Mouse (Mus musculus): ENCODE data around the gene Dnah10. TPM values are rescaled to one million over a fixed set of nuclear protein-coding genes. Genes with fewer than 3 reads are reported as not detected.

Gene Dnah10
- total RNA-seq, 1 experiment = 2.3 TPM

DNA sequence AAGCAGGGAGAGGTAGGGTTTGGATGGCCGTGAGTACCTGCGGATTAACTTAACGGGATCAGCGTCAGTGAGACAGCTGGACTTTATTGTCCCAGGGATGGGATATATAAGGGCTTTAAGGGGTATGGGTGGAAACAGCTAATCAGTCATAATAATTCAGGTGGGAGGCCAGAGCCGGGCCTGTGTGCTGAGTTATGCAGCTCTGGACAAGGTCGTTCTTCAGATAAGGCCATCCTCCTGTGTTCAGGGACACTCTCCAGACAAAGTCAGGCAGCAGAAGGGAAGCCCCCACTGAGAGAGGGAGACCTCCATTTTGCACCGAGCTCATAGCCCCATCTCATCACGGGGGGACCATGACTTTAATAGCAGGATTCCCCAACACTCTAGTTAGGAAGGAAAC, 56.8 kb downstream of the Dnah10 start:
- no peaks in the 10 kb centered on the region for H3K9me3 ChIP-seq (ENCODE audit: control insufficient read depth, insufficient read depth, low read depth, low read length)
- no peak for DNase-seq (ENCODE audit: low read depth, low spot score)
- no peaks in the 10 kb centered on the region for H3K36me3 ChIP-seq (ENCODE audit: control insufficient read depth, insufficient read depth, low read length, poor library complexity, severe bottlenecking)
- no peak overlapping the region for H3K4me3 ChIP-seq (ENCODE audit: insufficient read depth in 1 of 2, low read depth in 1 of 2, low read length in 2 of 2, poor library complexity in 1 of 2, severe bottlenecking in 1 of 2)
- no peaks in the 10 kb centered on the region for H3K4me1 ChIP-seq (ENCODE audit: control insufficient read depth in 2 of 2, insufficient read depth in 2 of 2, low read length in 2 of 2, poor library complexity in 1 of 2)
- TF ChIP-seq CHD2 (IDR thresholded peaks at IDR 0.05; ENCODE audit: low read depth, low read length) = no peak
- H3K27ac ChIP-seq (ENCODE audit: insufficient read depth, low read depth, low read length, poor library complexity, severe bottlenecking) = no peak overlapping the region
- no peak overlapping the region for H3K9ac ChIP-seq (ENCODE audit: insufficient read depth, low read depth, low read length, poor library complexity, severe bottlenecking)
- in situ Hi-C loops (cut with MboI; ENCODE audit: low sequenced_read_pairs in 2 of 2, unreplicated experiment in 2 of 2) = no loop called here

DNA sequence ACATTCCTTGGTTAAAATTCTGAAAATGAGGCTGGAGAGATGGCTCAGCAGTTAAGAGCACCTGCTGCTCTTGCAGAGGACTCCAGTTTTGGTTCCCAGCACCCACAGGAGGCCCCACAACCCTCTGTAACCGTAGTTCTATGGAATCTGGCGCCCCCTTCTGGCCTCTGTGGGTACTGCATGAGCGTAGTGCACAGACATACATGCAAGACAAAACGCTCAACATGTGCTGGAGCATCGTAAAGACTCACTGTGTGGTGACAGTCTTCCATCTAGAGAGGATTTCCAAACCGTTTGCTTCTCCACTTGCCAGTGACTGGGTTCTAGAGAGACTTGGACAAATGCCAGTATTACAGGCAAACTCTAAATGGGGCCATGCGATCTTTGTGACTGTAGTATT, 60.8 kb downstream of the Dnah10 start:
- H3K4me3 ChIP-seq (ENCODE audit: insufficient read depth in 1 of 2, low read depth in 1 of 2, low read length in 2 of 2, poor library complexity in 1 of 2, severe bottlenecking in 1 of 2) = no peak overlapping the region
- H3K36me3 ChIP-seq (ENCODE audit: control insufficient read depth, insufficient read depth, low read length, poor library complexity, severe bottlenecking) = no peaks in the 10 kb centered on the region
- TF ChIP-seq CHD2 (IDR thresholded peaks at IDR 0.05; ENCODE audit: low read depth, low read length) (no peak), ZC3H11A (IDR thresholded peaks at IDR 0.05; ENCODE audit: borderline replicate concordance, low read depth, low read length) (no peak), HCFC1 (IDR thresholded peaks at IDR 0.05; ENCODE audit: borderline replicate concordance, insufficient read depth, low read length) (no peak), ZNF384 (IDR thresholded peaks at IDR 0.05; ENCODE audit: low read depth, low read length) (no peak), MAFK (IDR thresholded peaks at IDR 0.05; ENCODE audit: insufficient read depth, low read depth, low read length) (no peak)
- no peak for DNase-seq (ENCODE audit: low read depth, low spot score)
- H3K27ac ChIP-seq (ENCODE audit: insufficient read depth, low read depth, low read length, poor library complexity, severe bottlenecking) = no peak overlapping the region
- in situ Hi-C loops (cut with MboI; ENCODE audit: low sequenced_read_pairs in 2 of 2, unreplicated experiment in 2 of 2) = no loop called here
- no peaks in the 10 kb centered on the region for H3K9me3 ChIP-seq (ENCODE audit: control insufficient read depth, insufficient read depth, low read depth, low read length)
- H3K4me1 ChIP-seq (ENCODE audit: control insufficient read depth in 2 of 2, insufficient read depth in 2 of 2, low read length in 2 of 2, poor library complexity in 1 of 2) = no peaks in the 10 kb centered on the region
- H3K9ac ChIP-seq (ENCODE audit: insufficient read depth, low read depth, low read length, poor library complexity, severe bottlenecking) = no peak overlapping the region

DNA sequence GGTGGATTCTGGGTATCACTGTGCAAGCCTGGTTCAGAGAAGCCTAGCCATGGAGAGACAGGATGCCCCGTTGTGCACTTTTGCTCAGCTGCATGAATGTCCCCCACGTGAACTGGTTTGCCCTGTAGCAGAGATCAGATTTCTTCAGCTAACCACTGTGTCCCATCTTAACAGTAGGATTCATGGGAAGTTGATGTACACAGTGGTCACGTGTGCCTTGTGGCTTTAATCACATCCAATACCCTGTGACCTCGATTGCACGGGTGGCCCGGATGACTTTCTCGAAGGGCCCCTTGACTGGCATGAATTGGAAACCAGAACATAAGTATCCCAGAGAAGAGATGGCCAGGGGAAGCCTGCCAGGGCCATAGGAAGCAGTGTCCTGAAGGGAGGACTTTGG, 67.2 kb downstream of the Dnah10 start:
- TF ChIP-seq HCFC1 (IDR thresholded peaks at IDR 0.05; ENCODE audit: borderline replicate concordance, insufficient read depth, low read length) (no peak), CHD2 (IDR thresholded peaks at IDR 0.05; ENCODE audit: low read depth, low read length) (no peak), ZNF384 (IDR thresholded peaks at IDR 0.05; ENCODE audit: low read depth, low read length) (no peak), ZC3H11A (IDR thresholded peaks at IDR 0.05; ENCODE audit: borderline replicate concordance, low read depth, low read length) (no peak), MAFK (IDR thresholded peaks at IDR 0.05; ENCODE audit: insufficient read depth, low read depth, low read length) (no peak)
- Histone ChIP-seq H3K4me3 (ENCODE audit: insufficient read depth in 1 of 2, low read depth in 1 of 2, low read length in 2 of 2, poor library complexity in 1 of 2, severe bottlenecking in 1 of 2) (no peak overlapping the region), H3K36me3 (ENCODE audit: control insufficient read depth, insufficient read depth, low read length, poor library complexity, severe bottlenecking) (no peaks in the 10 kb centered on the region), H3K9ac (ENCODE audit: insufficient read depth, low read depth, low read length, poor library complexity, severe bottlenecking) (no peak overlapping the region), H3K27ac (ENCODE audit: insufficient read depth, low read depth, low read length, poor library complexity, severe bottlenecking) (no peak overlapping the region), H3K9me3 (ENCODE audit: control insufficient read depth, insufficient read depth, low read depth, low read length) (no peaks in the 10 kb centered on the region), H3K4me1 (ENCODE audit: control insufficient read depth in 2 of 2, insufficient read depth in 2 of 2, low read length in 2 of 2, poor library complexity in 1 of 2) (peaks cover 0 to 4% of the 10 kb centered on the region in 2 experiments; a peak in 1 of 4 replicates)
- in situ Hi-C loops (cut with MboI; ENCODE audit: low sequenced_read_pairs in 2 of 2, unreplicated experiment in 2 of 2) = no loop called here
- DNase-seq (ENCODE audit: low read depth, low spot score) = no peak

DNA sequence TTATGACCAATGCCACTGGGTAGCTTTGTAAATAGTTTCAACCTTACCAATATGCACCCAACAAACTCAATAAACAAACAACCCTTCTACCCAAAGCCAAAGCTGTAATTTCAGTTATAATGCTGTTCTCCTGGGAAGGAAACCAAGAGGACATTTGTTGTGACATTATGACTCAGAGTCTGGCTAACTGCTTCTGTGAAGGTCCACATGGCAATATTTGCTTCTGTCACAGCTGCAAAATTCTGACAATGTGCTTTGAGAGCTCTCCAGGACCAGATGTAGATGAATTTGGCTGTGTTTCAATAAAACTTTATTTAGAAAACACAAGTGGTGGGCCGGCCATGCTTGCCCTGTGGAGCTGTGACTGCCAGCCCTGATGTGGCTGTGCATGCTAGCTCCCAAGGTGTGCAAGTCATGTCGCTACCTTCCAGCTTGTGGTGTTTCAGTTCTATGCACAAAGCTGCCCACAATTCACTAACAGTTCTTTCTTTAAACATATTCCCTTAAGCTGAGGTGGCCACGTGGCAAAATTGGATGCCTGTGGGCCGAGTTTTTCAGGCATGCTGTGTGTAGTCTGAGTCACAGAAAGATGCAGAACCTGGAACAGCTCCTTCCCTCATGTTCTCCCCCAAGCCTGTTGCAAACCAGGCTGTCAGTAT, 85.0 kb downstream of the Dnah10 start:
- no peak for DNase-seq (ENCODE audit: low read depth, low spot score)
- TF ChIP-seq HCFC1 (IDR thresholded peaks at IDR 0.05; ENCODE audit: borderline replicate concordance, insufficient read depth, low read length) (no peak), MAFK (IDR thresholded peaks at IDR 0.05; ENCODE audit: insufficient read depth, low read depth, low read length) (no peak), ZNF384 (IDR thresholded peaks at IDR 0.05; ENCODE audit: low read depth, low read length) (no peak), CHD2 (IDR thresholded peaks at IDR 0.05; ENCODE audit: low read depth, low read length) (no peak), ZC3H11A (IDR thresholded peaks at IDR 0.05; ENCODE audit: borderline replicate concordance, low read depth, low read length) (no peak)
- Histone ChIP-seq H3K9ac (ENCODE audit: insufficient read depth, low read depth, low read length, poor library complexity, severe bottlenecking) (no peak overlapping the region), H3K36me3 (ENCODE audit: control insufficient read depth, insufficient read depth, low read length, poor library complexity, severe bottlenecking) (no peaks in the 10 kb centered on the region), H3K4me1 (ENCODE audit: control insufficient read depth in 2 of 2, insufficient read depth in 2 of 2, low read length in 2 of 2, poor library complexity in 1 of 2) (peaks cover 0 to 3% of the 10 kb centered on the region in 2 experiments; a peak in 1 of 4 replicates), H3K27ac (ENCODE audit: insufficient read depth, low read depth, low read length, poor library complexity, severe bottlenecking) (no peak overlapping the region), H3K9me3 (ENCODE audit: control insufficient read depth, insufficient read depth, low read depth, low read length) (no peaks in the 10 kb centered on the region), H3K4me3 (ENCODE audit: insufficient read depth in 1 of 2, low read depth in 1 of 2, low read length in 2 of 2, poor library complexity in 1 of 2, severe bottlenecking in 1 of 2) (no peak overlapping the region)
- in situ Hi-C loops (cut with MboI; ENCODE audit: low sequenced_read_pairs in 2 of 2, unreplicated experiment in 2 of 2) = no loop called here

DNA sequence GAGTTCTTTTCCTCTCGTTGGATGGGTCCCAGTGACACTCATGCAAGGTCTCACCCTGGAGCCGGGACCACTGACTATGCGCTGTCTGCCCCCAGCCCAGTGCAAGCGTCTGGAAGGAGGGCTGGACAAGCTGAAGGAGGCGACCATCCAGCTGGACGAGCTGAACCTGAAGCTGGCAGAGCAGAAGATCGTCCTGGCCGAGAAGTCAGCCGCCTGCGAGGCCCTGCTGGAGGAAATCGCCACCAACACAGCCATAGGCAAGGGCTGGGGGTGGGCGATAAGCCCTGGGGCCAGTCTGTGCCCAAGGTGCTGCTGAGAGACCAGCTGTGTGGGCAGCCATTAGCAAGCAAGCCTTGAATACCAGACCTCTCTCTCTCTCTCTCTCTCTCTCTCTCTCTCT, 87.6 kb downstream of the Dnah10 start:
- Histone ChIP-seq H3K9ac (ENCODE audit: insufficient read depth, low read depth, low read length, poor library complexity, severe bottlenecking) (no peak overlapping the region), H3K4me3 (ENCODE audit: insufficient read depth in 1 of 2, low read depth in 1 of 2, low read length in 2 of 2, poor library complexity in 1 of 2, severe bottlenecking in 1 of 2) (no peak overlapping the region), H3K27ac (ENCODE audit: insufficient read depth, low read depth, low read length, poor library complexity, severe bottlenecking) (no peak overlapping the region), H3K9me3 (ENCODE audit: control insufficient read depth, insufficient read depth, low read depth, low read length) (no peaks in the 10 kb centered on the region), H3K4me1 (ENCODE audit: control insufficient read depth in 2 of 2, insufficient read depth in 2 of 2, low read length in 2 of 2, poor library complexity in 1 of 2) (peaks cover 0 to 2% of the 10 kb centered on the region in 2 experiments; a peak in 1 of 4 replicates), H3K36me3 (ENCODE audit: control insufficient read depth, insufficient read depth, low read length, poor library complexity, severe bottlenecking) (no peaks in the 10 kb centered on the region)
- DNase-seq (ENCODE audit: low read depth, low spot score) = no peak
- TF ChIP-seq HCFC1 (IDR thresholded peaks at IDR 0.05; ENCODE audit: borderline replicate concordance, insufficient read depth, low read length) = no peak
- in situ Hi-C loops (cut with MboI; ENCODE audit: low sequenced_read_pairs in 2 of 2, unreplicated experiment in 2 of 2) = no loop called here
